Mouse (Mus musculus) thymus, adult 18-20 months (tissue): ENCODE data around the gene St6gal1.
"Not testable (repeated sequence)": the region's sequence is repeated elsewhere in the genome, so short reads cannot be mapped to it uniquely, and the experiment has no call there.

ENCODE experiments used
- DNase-seq, 2 experiments: peaks; one replicate each; pipeline ENCODE4 v3.0.0; 2022; ENCODE audit warnings: mixed read lengths in 2 of 2

St6gal1 gene

DNA sequence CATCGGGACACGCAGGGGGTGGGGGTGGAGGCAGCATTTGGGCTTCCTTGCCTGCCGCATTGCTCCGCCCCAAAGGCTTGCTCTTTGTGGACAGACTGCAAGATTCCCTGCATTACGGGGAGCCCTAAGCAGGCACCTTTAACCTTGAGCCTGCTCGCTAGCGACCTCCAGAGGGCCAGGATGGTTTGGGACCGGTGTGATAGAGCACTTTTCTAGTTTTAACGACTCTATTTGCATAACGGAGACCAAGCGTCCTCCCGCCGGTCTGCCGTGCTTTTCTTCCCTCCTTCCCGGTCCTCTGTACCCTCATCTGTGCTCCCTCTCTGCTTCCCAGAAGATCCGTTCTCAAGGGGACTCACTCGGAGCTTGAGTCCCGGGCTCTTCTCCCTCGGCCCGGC is at the start of gene St6gal1:
Gene St6gal1 (plus strand): TSS at position 70 of the 398 bp plus-strand sequence.
- DNase-seq = peak; percentile 81 to 88

- DNase-seq = peak in 1 of 2 experiments; percentile 59
Observed at GRCm38 (mm10) chr16:23174855-23175254, 49.7 kb upstream of the St6gal1 start.

- DNase-seq = no peak
Observed at GRCm38 (mm10) chr16:23175956-23176355, 48.6 kb upstream of the St6gal1 start.

DNA sequence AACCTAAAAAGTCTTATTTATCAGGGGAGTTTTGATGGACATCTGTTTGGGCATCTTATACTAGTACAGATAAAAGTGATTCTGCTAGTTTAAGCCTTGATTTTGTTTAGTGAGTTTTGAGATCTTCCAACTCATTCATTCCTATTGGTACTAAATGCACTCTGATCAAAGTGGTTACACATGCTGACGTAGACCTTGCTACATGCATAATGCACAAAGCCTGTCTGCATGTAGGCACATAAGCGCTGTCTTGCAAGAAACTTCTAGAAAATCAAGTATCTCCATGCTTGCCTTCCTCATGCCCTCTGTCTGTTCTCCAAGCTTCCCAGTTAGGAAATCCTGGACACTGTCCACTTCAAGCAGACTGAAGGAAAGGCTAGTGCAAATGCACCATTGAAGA is 46.7 kb upstream of the St6gal1 start:
- no peak for DNase-seq

DNA sequence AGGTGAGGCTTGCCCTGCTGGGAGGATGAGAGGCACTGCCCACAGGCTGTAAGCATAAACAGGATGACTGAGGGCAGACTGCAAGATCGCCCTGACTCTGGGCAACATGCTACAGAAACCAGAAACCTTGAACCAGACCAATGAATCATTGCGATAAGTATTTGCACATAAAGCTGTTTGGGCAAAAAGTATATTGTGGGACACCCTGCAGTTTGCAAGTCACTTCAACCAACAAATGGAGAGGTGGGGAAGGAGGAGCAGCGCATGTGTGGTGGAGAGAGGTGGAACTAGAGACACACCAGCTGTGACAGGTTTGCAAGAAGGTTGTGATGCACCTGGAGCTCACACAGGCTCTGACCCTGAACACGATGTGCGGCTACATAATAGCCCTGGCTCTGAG is 45.7 kb upstream of the St6gal1 start:
- DNase-seq = no peak

DNA sequence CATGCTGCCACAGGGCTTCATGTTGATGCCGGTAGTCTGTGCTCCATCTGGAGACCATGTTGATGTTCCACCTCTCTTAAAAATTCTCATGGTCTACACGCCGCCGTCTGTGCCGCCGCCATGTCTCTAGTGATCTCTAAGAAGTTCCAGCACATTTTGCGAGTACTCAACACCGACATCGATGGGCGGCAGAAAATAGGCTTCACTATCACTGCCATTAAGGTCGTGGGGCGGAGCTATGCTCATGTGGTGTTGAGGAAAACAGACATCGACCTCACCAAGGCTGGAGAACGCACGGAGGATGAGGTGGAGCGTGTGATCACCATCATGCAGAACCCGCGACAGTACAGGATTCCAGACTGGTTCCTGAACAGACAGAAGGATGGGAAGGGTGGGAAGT is 45.1 kb upstream of the St6gal1 start:
- DNase-seq = not testable (repeated sequence)

- DNase-seq = no peak
Observed at GRCm38 (mm10) chr16:23181054-23181453, 43.5 kb upstream of the St6gal1 start.

- DNase-seq = peak in 1 of 2 experiments; percentile 58
Observed at GRCm38 (mm10) chr16:23181487-23181886, 43.1 kb upstream of the St6gal1 start.

GRCm38 (mm10) chr16:23181942-23182597 is 42.5 kb upstream of the St6gal1 start:
- DNase-seq = no peak

DNA sequence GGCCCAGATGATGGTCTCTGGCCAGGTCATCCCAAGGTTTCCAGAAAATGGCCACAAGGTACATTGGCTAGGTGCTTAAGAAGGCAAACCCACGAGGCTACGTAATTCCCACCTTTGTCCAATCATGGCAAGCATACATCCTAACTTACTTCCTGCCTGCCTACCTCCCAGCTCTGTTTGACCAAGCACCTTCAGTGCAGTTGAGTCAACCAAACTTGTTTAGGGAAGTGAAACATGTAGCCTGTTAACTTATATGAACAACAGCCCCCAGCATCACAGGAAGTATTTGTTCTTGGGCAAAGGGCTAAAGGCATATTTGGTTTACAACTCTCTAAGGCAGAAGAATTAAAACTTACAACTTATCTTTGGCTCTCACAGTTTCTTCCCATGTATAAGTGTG is 38.7 kb upstream of the St6gal1 start:
- no peak for DNase-seq

DNA sequence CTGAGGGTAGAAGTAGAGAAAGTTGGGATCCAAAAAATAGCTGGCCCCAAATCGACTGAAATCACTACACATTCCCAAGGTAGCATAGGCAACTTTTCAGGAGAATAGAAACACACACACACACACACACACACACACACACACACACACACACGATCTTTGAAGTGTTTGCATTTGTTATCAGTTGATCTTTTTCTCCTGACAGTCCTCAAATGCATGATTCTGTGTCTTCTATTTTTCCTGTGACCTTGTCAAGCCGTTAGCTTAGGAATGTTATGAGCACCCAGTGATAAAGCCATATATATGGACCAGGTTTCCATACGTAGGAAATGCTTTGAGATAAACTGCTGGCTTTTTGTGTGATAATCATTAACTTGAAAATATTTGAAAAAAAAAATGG is 38.1 kb upstream of the St6gal1 start:
- no peak for DNase-seq

GRCm38 (mm10) chr16:23187983-23188382 is 36.6 kb upstream of the St6gal1 start:
- DNase-seq = no peak

DNA sequence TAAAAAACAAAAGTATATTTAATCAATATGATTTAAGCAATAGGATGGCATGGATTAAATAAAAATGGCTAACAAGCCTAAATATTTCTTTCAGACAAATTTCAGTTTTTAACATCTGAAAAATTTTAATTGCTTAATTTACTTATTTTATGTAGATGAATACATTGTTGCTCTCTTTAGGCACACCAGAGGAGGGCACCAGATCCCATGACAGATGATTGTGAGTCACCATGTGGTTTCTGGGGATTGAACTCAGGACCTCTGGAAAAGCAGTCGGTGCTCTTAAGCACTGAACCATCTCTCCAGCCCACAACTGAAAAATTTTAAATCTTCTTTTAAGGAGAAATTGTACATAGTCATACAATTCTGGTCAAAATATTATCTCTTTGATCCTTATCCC is 34.9 kb upstream of the St6gal1 start:
- no peak for DNase-seq

DNA sequence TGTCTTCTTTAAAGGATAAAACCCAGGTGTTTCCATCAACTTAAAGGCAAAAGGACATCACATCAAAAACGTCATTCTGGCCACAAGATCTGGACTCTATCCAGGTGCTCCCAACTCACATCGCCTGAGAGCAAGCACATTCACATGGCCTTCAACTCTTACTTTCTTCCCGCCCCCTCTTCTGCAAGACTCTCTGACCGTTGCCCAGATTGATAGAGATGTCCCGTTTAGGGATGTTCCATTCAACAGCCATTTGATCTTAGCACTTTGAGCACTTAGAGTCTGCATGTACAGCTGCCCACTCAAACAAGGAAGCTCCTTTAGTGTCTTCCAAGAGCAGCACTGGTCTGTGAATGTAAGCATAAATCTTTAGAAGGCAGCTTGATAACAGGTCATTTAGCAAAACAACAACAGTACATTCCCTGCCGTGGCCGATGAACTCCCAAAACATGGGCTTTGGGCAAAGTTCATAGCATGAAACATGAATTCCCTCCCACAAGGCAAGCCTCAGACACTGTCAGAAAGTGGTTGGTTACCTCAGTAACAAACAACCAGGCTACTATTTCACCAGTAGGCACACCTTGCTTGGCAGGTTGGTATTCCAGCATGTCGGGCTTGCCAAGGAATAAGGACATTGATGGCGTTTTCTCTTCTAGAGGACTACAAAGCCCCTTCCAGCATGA is 32.8 kb upstream of the St6gal1 start:
- DNase-seq = no peak

DNA sequence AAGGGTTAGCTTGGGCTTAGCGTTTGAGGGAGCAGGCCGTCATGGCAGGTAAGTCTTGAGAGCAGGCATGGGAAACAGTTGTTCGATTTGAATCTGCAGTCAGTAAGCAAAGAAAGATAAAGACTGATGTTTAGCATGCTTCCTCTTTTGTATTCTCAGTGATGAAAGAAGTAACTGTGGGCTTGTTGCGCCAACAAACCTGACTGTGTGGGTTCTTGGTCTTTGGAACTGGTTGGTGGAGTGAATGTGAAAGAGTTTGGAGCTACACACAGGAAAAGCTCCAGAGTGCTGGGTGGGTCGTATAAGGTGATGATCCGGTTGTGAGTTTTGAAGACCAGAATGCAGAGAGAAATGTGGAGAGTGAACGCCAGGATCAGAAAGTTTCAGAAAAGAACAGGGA is 28.9 kb upstream of the St6gal1 start:
- DNase-seq = no peak

- DNase-seq = no peak
Observed at GRCm38 (mm10) chr16:23196296-23196695, 28.2 kb upstream of the St6gal1 start.

DNA sequence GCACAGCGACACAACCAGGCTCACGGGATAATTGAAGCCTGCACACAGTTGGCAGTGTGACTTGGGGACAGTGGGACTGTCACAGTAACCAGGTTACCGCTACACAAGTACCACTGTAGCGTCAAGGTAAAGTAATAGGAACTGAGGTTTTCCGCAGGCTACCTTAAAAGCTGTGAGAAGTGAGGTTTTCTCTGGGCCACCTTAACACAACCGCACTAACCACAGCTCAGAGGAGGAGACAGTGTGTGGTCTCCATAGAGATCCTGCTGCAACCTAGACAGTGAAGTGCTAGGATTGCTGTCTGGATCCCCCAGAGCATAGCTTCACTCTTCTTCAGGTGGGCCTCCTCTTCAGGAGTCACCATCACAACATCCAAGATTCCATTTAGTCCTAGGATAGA is 27.7 kb upstream of the St6gal1 start:
- DNase-seq = no peak

DNA sequence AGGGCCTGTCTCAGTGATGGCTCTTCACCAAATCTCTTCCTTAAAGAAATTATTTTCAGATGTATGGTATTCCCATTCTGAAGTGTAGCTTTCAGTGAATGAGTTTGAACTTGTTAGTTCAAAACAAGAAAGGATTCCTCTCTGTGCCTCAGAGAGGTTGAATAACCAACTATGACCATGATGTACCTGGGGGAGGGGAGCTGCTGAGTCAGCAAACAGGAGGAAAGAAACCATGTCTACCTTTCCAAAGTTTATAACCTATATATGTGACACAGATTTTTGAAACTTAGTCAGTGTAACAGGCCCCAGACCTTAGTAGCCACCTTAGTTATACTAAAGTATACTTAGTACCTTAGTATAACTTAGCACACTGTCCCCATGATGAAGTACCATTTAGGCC is 23.0 kb upstream of the St6gal1 start:
- no peak for DNase-seq

DNA sequence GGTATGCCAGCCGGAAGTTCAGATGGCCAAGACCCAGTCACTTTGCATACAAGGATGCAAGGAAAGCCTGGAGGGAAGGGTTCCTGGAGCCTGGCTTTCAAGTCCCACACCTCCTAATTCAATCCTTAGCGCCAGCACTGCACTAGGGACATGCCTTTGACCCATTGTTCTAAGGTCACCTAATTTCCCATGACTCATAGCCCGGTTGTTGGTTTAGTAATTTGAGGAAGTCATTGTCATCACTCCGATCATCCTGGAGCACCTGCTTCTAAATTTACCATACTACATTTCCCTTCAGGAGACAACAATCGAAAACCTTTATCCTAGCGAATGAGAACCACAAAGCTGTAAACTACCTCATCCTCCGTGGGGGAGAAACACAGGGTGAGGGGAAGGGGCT is 10.2 kb upstream of the St6gal1 start:
- no peak for DNase-seq

DNA sequence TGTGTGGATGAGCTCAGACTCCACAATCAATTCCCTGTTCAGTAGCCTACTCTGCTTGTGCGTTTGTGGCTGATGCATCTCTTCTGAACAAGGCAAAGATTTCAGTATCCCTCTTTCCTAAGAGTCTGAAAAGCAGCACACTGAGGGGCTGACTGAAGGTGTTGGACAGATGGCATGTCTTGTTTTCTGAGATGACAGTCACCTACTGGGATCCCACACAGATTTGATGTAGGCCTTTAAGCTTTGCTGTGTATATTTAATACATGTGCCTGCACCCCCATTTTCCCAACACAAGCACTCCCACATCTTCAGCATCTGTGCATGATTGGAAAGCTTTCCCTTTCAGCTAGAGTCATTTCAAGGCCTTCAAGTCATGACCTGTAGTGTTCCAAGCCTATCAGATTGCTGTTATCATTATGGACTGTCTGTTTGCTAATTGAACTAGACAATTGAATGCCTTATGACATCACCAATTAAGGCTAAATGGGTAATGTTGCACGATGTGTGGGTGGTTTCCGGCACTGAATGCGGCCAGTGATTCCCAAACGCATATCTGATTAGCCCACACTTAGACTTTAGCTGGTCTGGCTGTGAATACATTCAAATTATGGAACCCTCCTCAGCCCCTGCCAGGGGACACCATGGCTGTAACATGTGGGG is 9.2 kb upstream of the St6gal1 start:
- no peak for DNase-seq

DNA sequence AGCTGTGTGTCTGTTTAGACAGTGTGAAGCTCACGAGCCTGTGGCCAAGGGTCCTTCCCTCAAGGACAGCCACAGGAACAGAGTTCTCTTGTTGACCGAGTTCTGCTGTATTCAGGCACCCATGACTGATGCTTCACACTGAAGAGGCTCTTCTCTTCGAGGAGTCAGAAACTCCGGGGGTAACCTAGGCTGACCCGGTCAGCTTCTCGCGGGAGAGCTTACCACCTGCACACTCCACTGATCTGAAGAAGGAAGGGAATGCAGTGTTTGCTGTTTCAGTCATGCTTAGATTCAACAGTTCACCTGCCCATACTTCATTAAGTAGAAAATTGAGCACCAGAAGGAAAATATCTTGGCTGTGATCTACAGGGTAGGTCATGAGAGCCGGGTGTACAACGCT is 8.2 kb upstream of the St6gal1 start:
- DNase-seq = no peak

DNA sequence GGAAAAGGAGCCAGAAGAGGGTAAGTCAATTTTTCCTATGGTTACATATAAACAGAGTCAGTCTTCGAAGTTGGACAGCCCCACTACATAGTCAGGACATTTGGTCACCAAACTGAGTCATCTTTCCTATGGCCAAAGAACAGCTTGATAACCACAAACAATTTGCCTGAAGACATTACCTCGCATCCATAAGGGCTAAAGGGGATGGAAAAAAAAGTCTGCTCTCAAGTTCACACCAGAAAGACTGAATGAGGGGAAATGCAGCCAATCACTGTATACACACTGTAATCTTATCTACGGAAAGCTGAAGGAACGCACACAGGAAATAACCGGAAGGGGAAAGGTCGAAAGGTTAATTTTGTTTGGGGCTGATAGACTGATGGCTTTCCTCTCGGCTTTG is 6.2 kb upstream of the St6gal1 start:
- DNase-seq = no peak

DNA sequence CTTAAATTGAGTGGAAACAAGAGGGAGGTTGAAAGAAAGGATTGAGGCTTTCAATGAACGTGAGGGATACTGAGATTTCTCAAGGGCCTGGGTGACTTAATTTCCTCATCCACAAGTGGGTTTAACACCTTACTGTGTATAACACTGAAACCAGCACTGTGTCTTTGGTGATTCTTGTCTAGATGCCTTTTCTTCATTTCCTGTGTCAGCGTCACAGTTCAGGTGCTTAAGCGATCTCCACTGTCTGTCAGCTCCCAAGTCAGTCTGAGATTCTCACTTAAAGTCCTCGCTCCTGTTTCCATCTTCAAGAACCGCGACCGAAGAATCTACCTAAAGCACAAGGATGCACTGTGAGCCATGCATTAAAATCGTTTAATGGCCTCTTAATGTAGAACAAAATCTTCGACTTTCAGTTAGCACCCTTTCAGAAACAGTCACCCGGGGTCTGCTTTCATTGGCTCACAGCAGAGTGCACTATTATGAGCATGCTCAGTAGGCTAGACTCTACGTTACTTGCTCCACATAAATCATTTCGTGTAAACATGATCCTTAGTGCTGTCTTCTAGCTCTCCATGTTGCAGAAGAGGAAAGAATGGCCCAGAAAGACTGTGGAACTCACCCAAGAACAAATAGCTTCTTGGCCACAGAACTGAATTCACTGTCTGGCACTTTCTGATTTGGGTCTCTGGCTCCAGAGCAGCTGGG is 1.2 kb upstream of the St6gal1 start:
- DNase-seq = peak in 1 of 2 experiments; percentile 30
